ENCODE assay signal across 9 mouse cellular contexts in genomic region chr9:123849976-123850695, GRCm38 (mm10). TPM values are rescaled to one million over a fixed set of nuclear protein-coding genes. Genes with fewer than 3 reads are reported as not detected.
DNase-seq lines count a peak whose midpoint lies in the region; ATAC-seq lines count a peak whose summit lies in the region.
"Had no signal": no experiment of that assay in that cellular context is flagged by ENCODE, and none has a peak within 500 bp of the region (broad histone marks: within the 10 kb centered on the region; RNA-seq: fewer than 3 reads in every experiment).

No protein-coding gene starts in this region.

- H3K9ac ChIP-seq in neural tube, embryonic 13.5 days: no peak overlapping the region
- H3K9ac ChIP-seq in midbrain, embryonic 14.5 days (replicated peaks; ENCODE audit: low read length): no peak overlapping the region

- ATAC-seq in neural tube, embryonic 13.5 days (ENCODE audit: low read depth): no peak
- ATAC-seq in midbrain, embryonic 14.5 days (ENCODE audit: low FRiP score, low TSS enrichment): no peak

- peak overlapping the region; percentile 86 for H3K4me2 ChIP-seq in neural tube, embryonic 13.5 days
- peak overlapping the region; percentile 88 for H3K4me2 ChIP-seq in midbrain, embryonic 14.5 days (ENCODE audit: low read length)

- no peaks in the 10 kb centered on the region for H3K27me3 ChIP-seq in neural tube, embryonic 13.5 days
- no peaks in the 10 kb centered on the region for H3K27me3 ChIP-seq in midbrain, embryonic 14.5 days (ENCODE audit: control insufficient read depth, insufficient read depth, low read length)
- H3K27me3 ChIP-seq: Patski had no signal

- H3K4me1 ChIP-seq in neural tube, embryonic 13.5 days (replicated peaks): peaks cover 12% of the 10 kb centered on the region
- H3K4me1 ChIP-seq in midbrain, embryonic 14.5 days (ENCODE audit: control insufficient read depth, insufficient read depth, low read length): peaks cover 5% of the 10 kb centered on the region; the same call in 1 of the 2 replicates

- no peaks in the 10 kb centered on the region for H3K9me3 ChIP-seq in neural tube, embryonic 13.5 days
- H3K9me3 ChIP-seq in midbrain, embryonic 14.5 days (ENCODE audit: control insufficient read depth, low read length): no peaks in the 10 kb centered on the region

- intact Hi-C loops in heart, postnatal 10 days (cut with DNase I): no loop called here

- no peaks in the 10 kb centered on the region for H3K36me3 ChIP-seq in neural tube, embryonic 13.5 days
- H3K36me3 ChIP-seq in midbrain, embryonic 14.5 days (ENCODE audit: control insufficient read depth, insufficient read depth, low read length): no peaks in the 10 kb centered on the region

- WGBS in neural tube, embryonic 13.5 days: 79% methylated on average over 2 of the region's 2 CpGs
- 81% methylated on average over 2 of the region's 2 CpGs for WGBS in midbrain, embryonic 14.5 days

- peak; percentile 25 to 29 for DNase-seq in cerebellum, postnatal 10 days
- no peak for DNase-seq in cerebellum, postnatal 36 days
- DNase-seq in neural tube, embryonic 10.5 days (ENCODE audit: extremely low spot score, low spot score): no peak
- DNase-seq in heart, postnatal 10 days: peak; percentile 25 to 40
- DNase-seq in midbrain, embryonic 14.5 days: peak; percentile 9
- DNase-seq in retina, postnatal 1 day: no peak
- no peak for DNase-seq in yolk sac, embryonic 10.5 days (ENCODE audit: low spot score)

- peak overlapping the region; percentile 75; the same call in 1 of the 2 replicates for H3K4me3 ChIP-seq in neural tube, embryonic 13.5 days
- no peak overlapping the region for H3K4me3 ChIP-seq in midbrain, embryonic 14.5 days (replicated peaks; ENCODE audit: low read depth, low read length)

- no peak overlapping the region for H3K27ac ChIP-seq in neural tube, embryonic 13.5 days (replicated peaks)
- H3K27ac ChIP-seq in midbrain, embryonic 14.5 days (replicated peaks; ENCODE audit: low read depth, low read length): no peak overlapping the region

RNA-seq across cellular contexts. Expression of gene Fyco1, which starts 1.6 kb away (rescaled TPM):
- 9.4 and 9.6 TPM in 2 replicates for polyA plus RNA-seq in neural tube, embryonic 13.5 days (2015; fragmentation: Nextera tagmentation; extraction: Ambion mirVana)
- 100 to 1,000 TPM; 206 to 217 TPM for total RNA-seq in heart, postnatal 10 days (2021)
- 9.7 and 10.2 TPM in 2 replicates for polyA plus RNA-seq in midbrain, embryonic 14.5 days (2014; fragmentation: Nextera tagmentation; extraction: Ambion mirVana)

RNA-seq across cellular contexts. Expression of gene Xcr1, which starts 11.7 kb away (rescaled TPM):
- 0.04 TPM in 1 of 2 replicates, not detected in the other for polyA plus RNA-seq in neural tube, embryonic 13.5 days (2015; fragmentation: Nextera tagmentation; extraction: Ambion mirVana)
- not detected for total RNA-seq in heart, postnatal 10 days (2021)
- polyA plus RNA-seq in midbrain, embryonic 14.5 days (2014; fragmentation: Nextera tagmentation; extraction: Ambion mirVana): 0.04 TPM in 1 of 2 replicates, not detected in the other

RNA-seq across cellular contexts. Expression of gene Cxcr6, which starts 43.9 kb away (rescaled TPM):
- polyA plus RNA-seq in neural tube, embryonic 13.5 days (2015; fragmentation: Nextera tagmentation; extraction: Ambion mirVana): 0.20 TPM in 1 of 2 replicates, not detected in the other
- not detected for total RNA-seq in heart, postnatal 10 days (2021)
- 0.11 TPM in 2 replicates for polyA plus RNA-seq in midbrain, embryonic 14.5 days (2014; fragmentation: Nextera tagmentation; extraction: Ambion mirVana)

Comparison
In these comparisons a context has a peak if more than half of its experiments do, and no peak if none do; other contexts are left out.
1. DNase-seq: peak in cerebellum, postnatal 10 days (2 of 2), heart, postnatal 10 days (2 of 2) and midbrain, embryonic 14.5 days (single experiment); none in cerebellum, postnatal 36 days (0 of 2), neural tube, embryonic 10.5 days (single experiment), retina, postnatal 1 day (single experiment) and yolk sac, embryonic 10.5 days (single experiment).